Mouse (Mus musculus): ENCODE data around the gene Tmem170.
A peak's percentile ranks its signal among the peaks of the same experiment; 100 is the strongest.

The Tmem170 gene

GRCm38 (mm10) chr8:111876355-111876948, at the start of gene Tmem170:
Tmem170 (minus strand) TSS chr8:111876750.
- DNase-seq (ENCODE audit: low read depth): peak; percentile 97

GRCm38 (mm10) chr8:111924976-111925375, 48.4 kb upstream of the Tmem170 start:
- no peak for DNase-seq (ENCODE audit: low read depth)

- DNase-seq (ENCODE audit: low read depth): peak; percentile 89
Measured at GRCm38 (mm10) chr8:111923383-111923804, 46.8 kb upstream of the Tmem170 start.

GRCm38 (mm10) chr8:111920971-111921370, 44.4 kb upstream of the Tmem170 start:
- DNase-seq (ENCODE audit: low read depth): no peak

- DNase-seq (ENCODE audit: low read depth): peak; percentile 70
Measured at GRCm38 (mm10) chr8:111919663-111920062, 43.1 kb upstream of the Tmem170 start.

- DNase-seq (ENCODE audit: low read depth): peak; percentile 17
Measured at GRCm38 (mm10) chr8:111912860-111913432, 36.4 kb upstream of the Tmem170 start.

- DNase-seq (ENCODE audit: low read depth): no peak
Measured at GRCm38 (mm10) chr8:111911572-111911971, 35.0 kb upstream of the Tmem170 start.

- DNase-seq (ENCODE audit: low read depth): no peak
Measured at GRCm38 (mm10) chr8:111909621-111910450, 33.3 kb upstream of the Tmem170 start, which contains the start of gene Chst5. Chst5 (minus strand) TSS chr8:111910447.

GRCm38 (mm10) chr8:111905500-111906121, 29.1 kb upstream of the Tmem170 start:
- no peak for DNase-seq (ENCODE audit: low read depth)

GRCm38 (mm10) chr8:111902080-111902479, 25.5 kb upstream of the Tmem170 start:
- no peak for DNase-seq (ENCODE audit: low read depth)

- no peak for DNase-seq (ENCODE audit: low read depth)
Measured at GRCm38 (mm10) chr8:111898586-111898985, 22.0 kb upstream of the Tmem170 start.

- DNase-seq (ENCODE audit: low read depth): peak; percentile 17
Measured at GRCm38 (mm10) chr8:111894955-111895354, 18.4 kb upstream of the Tmem170 start.

- DNase-seq (ENCODE audit: low read depth): no peak
Measured at GRCm38 (mm10) chr8:111892615-111893014, 16.1 kb upstream of the Tmem170 start.

- no peak for DNase-seq (ENCODE audit: low read depth)
Measured at GRCm38 (mm10) chr8:111891983-111892382, 15.4 kb upstream of the Tmem170 start.

- DNase-seq (ENCODE audit: low read depth): no peak
Measured at GRCm38 (mm10) chr8:111890911-111891303, 14.4 kb upstream of the Tmem170 start.

GRCm38 (mm10) chr8:111889931-111890910, 13.7 kb upstream of the Tmem170 start:
- DNase-seq (ENCODE audit: low read depth): no peak

- no peak for DNase-seq (ENCODE audit: low read depth)
Measured at GRCm38 (mm10) chr8:111888091-111888650, 11.6 kb upstream of the Tmem170 start.

GRCm38 (mm10) chr8:111887479-111887878, 10.9 kb upstream of the Tmem170 start:
- DNase-seq (ENCODE audit: low read depth): peak; percentile 19

- DNase-seq (ENCODE audit: low read depth): no peak
Measured at GRCm38 (mm10) chr8:111883615-111884014, 7.1 kb upstream of the Tmem170 start.

- DNase-seq (ENCODE audit: low read depth): peak; percentile 53
Measured at GRCm38 (mm10) chr8:111881591-111881990, 5.0 kb upstream of the Tmem170 start.

- DNase-seq (ENCODE audit: low read depth): peak; percentile 13
Measured at GRCm38 (mm10) chr8:111877711-111878110, 1.2 kb upstream of the Tmem170 start.
